Mouse (Mus musculus) MEL (cell line): ENCODE measurements around the gene Olfr1443. TPM values are rescaled to one million over a fixed set of nuclear protein-coding genes. Genes with fewer than 3 reads are reported as not detected.

Experiments used
- DNase-seq: peaks from one replicate; pipeline ENCODE4 v3.0.0; 2011; ENCODE audit warnings: low read depth, low spot score
- H3K27ac ChIP-seq: 2 replicates; pipeline ENCODE4 v1.5.1; 2012; ENCODE audit warnings: low read depth, mild to moderate bottlenecking, control low read depth, low read length, moderate library complexity; ENCODE audit not compliant: control insufficient read depth
- H3K27me3 ChIP-seq, 2 experiments: fragments of 150-350 bp in 1 of 2; sonication (generic) in 1 of 2; 2 replicates each; pipeline ENCODE4 v1.6.1; 2012; ENCODE audit warnings: low read length in 2 of 2, mild to moderate bottlenecking in 2 of 2, improper control_type of control experiment in 1 of 2, moderate library complexity in 1 of 2; ENCODE audit not compliant: insufficient read depth in 2 of 2, control insufficient read depth in 1 of 2
- H3K36me3 ChIP-seq, 2 experiments: 2 replicates each; pipeline ENCODE4 v1.6.1; 2012 to 2014; ENCODE audit warnings: low read length in 2 of 2, improper control_type of control experiment in 1 of 2, inconsistent platforms in 1 of 2, mild to moderate bottlenecking in 1 of 2; ENCODE audit not compliant: insufficient read depth in 2 of 2, control insufficient read depth in 1 of 2
- H3K4me1 ChIP-seq, 2 experiments: fragments of 150-350 bp in 1 of 2; sonication (generic) in 1 of 2; 2 replicates each; pipeline ENCODE4 v1.6.1; 2012; ENCODE audit warnings: low read length in 2 of 2, improper control_type of control experiment in 1 of 2, mild to moderate bottlenecking in 1 of 2; ENCODE audit not compliant: insufficient read depth in 2 of 2, control insufficient read depth in 1 of 2
- H3K4me3 ChIP-seq, 2 experiments: fragments of 150-350 bp in 1 of 2; sonication (generic) in 1 of 2; 2 replicates each; pipeline ENCODE4 v1.5.1; 2012; ENCODE audit warnings: low read depth in 2 of 2, low read length in 2 of 2, mild to moderate bottlenecking in 2 of 2, moderate library complexity in 2 of 2, control low read depth in 1 of 2, improper control_type of control experiment in 1 of 2; ENCODE audit not compliant: control insufficient read depth in 1 of 2, insufficient read depth in 1 of 2
- H3K79me2 ChIP-seq: 2 replicates; pipeline ENCODE4 v1.6.1; 2012; ENCODE audit warnings: mild to moderate bottlenecking, low read length, moderate library complexity; ENCODE audit not compliant: control insufficient read depth, poor library complexity, insufficient read depth
- H3K9ac ChIP-seq: 2 replicates; pipeline ENCODE4 v1.6.1; 2012; ENCODE audit warnings: low read depth, mild to moderate bottlenecking, control low read depth, low read length, moderate library complexity; ENCODE audit not compliant: control insufficient read depth, poor library complexity, severe bottlenecking
- H3K9me3 ChIP-seq: fragments of 150-350 bp; sonication (generic); replicated peaks from 2 replicates; pipeline ENCODE4 v1.6.1; 2012; ENCODE audit warnings: mild to moderate bottlenecking, low read length, improper control_type of control experiment, moderate library complexity; ENCODE audit not compliant: insufficient read depth
- ELF1 ChIP-seq: IDR thresholded peaks from 2 replicates; pipeline ENCODE4 v1.6.1; 2014; ENCODE audit warnings: low read depth, mild to moderate bottlenecking, inconsistent platforms, low read length, improper control_type of control experiment, moderate library complexity
- EP300 ChIP-seq, 2 experiments: IDR thresholded peaks; 2 replicates each; pipeline ENCODE4 v1.6.1; 2011; ENCODE audit warnings: improper control_type of control experiment in 2 of 2, low read length in 2 of 2, low read depth in 1 of 2, mild to moderate bottlenecking in 1 of 2
- GATA1 ChIP-seq: IDR thresholded peaks from 2 replicates; pipeline ENCODE4 v1.6.1; 2011; ENCODE audit warnings: low read depth, low read length, improper control_type of control experiment
- HCFC1 ChIP-seq: IDR thresholded peaks from 2 replicates; pipeline ENCODE4 v1.6.1; 2012; ENCODE audit warnings: low read depth, mild to moderate bottlenecking, inconsistent platforms, low read length, improper control_type of control experiment, moderate library complexity
- JUND ChIP-seq: IDR thresholded peaks from 2 replicates; pipeline ENCODE4 v1.6.1; 2011; ENCODE audit warnings: low read depth, mild to moderate bottlenecking, improper control_type of control experiment, low read length
- MAFK ChIP-seq: IDR thresholded peaks from 2 replicates; pipeline ENCODE4 v1.6.1; 2011; ENCODE audit warnings: low read depth, mild to moderate bottlenecking, low read length, improper control_type of control experiment, borderline replicate concordance
- MAX ChIP-seq: IDR thresholded peaks from 2 replicates; pipeline ENCODE4 v1.6.1; 2011; ENCODE audit warnings: low read length, improper control_type of control experiment
- MEF2A ChIP-seq: IDR thresholded peaks from 2 replicates; pipeline ENCODE4 v1.6.1; 2014; ENCODE audit warnings: low read depth, mild to moderate bottlenecking, inconsistent platforms, low read length, improper control_type of control experiment; ENCODE audit not compliant: poor library complexity, insufficient replicate concordance, severe bottlenecking; ENCODE audit errors: extremely low read depth
- POLR2A ChIP-seq, 2 experiments: IDR thresholded peaks; 2 replicates each; pipeline ENCODE4 v1.6.1; 2011 to 2012; ENCODE audit warnings: low read length in 2 of 2, mild to moderate bottlenecking in 2 of 2, control low read depth in 1 of 2, improper control_type of control experiment in 1 of 2, low read depth in 1 of 2, moderate library complexity in 1 of 2; ENCODE audit not compliant: control insufficient read depth in 1 of 2, insufficient read depth in 1 of 2, poor library complexity in 1 of 2
- POLR2AphosphoS2 ChIP-seq: IDR thresholded peaks from 2 replicates; pipeline ENCODE4 v1.6.1; 2011; ENCODE audit warnings: low read length, improper control_type of control experiment
- RAD21 ChIP-seq: IDR thresholded peaks from 2 replicates; pipeline ENCODE4 v1.6.1; 2011; ENCODE audit warnings: mild to moderate bottlenecking, low read depth, low read length, improper control_type of control experiment
- SIN3A ChIP-seq: IDR thresholded peaks from 2 replicates; pipeline ENCODE4 v1.6.1; 2012; ENCODE audit warnings: low read length, improper control_type of control experiment, inconsistent platforms
- TBP ChIP-seq: IDR thresholded peaks from 2 replicates; pipeline ENCODE4 v1.8.0; 2011; ENCODE audit warnings: low read depth, low read length, improper control_type of control experiment
- TCF12 ChIP-seq: IDR thresholded peaks from 2 replicates; pipeline ENCODE4 v1.6.1; 2014; ENCODE audit warnings: low read depth, mild to moderate bottlenecking, inconsistent platforms, low read length, improper control_type of control experiment, moderate library complexity
- UBTF ChIP-seq: IDR thresholded peaks from 2 replicates; pipeline ENCODE4 v1.6.1; 2012; ENCODE audit warnings: low read depth, mild to moderate bottlenecking, inconsistent platforms, low read length, improper control_type of control experiment, moderate library complexity, borderline replicate concordance; ENCODE audit not compliant: insufficient read depth
- USF1 ChIP-seq: IDR thresholded peaks from 2 replicates; pipeline ENCODE4 v1.6.1; 2014; ENCODE audit warnings: low read depth, mild to moderate bottlenecking, inconsistent platforms, low read length, improper control_type of control experiment, moderate library complexity
- USF2 ChIP-seq, 2 experiments: IDR thresholded peaks; 2 replicates each; pipeline ENCODE4 v1.6.1; 2011 to 2012; ENCODE audit warnings: improper control_type of control experiment in 2 of 2, low read length in 2 of 2, borderline replicate concordance in 1 of 2, inconsistent platforms in 1 of 2, low read depth in 1 of 2, mild to moderate bottlenecking in 1 of 2; ENCODE audit not compliant: insufficient read depth in 1 of 2
- ZC3H11A ChIP-seq: IDR thresholded peaks from 2 replicates; pipeline ENCODE4 v1.6.1; 2012; ENCODE audit warnings: low read depth, mild to moderate bottlenecking, inconsistent platforms, low read length, improper control_type of control experiment
- polyA plus RNA-seq, 2 experiments: library from polyadenylated mRNA; stranded (reverse) in 1 of 2; unstranded in 1 of 2; fragments of >175 nt in 1 of 2; fragments of >200 nt in 1 of 2; gene quantifications; 2 replicates each; pipeline versions ENCODE4 v1.2.1 to v1.2.4; 2012; ENCODE audit warnings: low replicate concordance in 2 of 2, low read depth in 1 of 2; ENCODE audit not compliant: insufficient read length in 2 of 2, insufficient read depth in 1 of 2, missing spikeins in 1 of 2
- total RNA-seq: library from RNA; depleted of rRNA; stranded (reverse); fragments of 300-350 nt; gene quantifications from 2 replicates; pipeline ENCODE4 v1.2.3, GENCODE M21; 2012

Gene Olfr1443
- total and polyA plus RNA-seq, 3 experiments = not detected

DNA sequence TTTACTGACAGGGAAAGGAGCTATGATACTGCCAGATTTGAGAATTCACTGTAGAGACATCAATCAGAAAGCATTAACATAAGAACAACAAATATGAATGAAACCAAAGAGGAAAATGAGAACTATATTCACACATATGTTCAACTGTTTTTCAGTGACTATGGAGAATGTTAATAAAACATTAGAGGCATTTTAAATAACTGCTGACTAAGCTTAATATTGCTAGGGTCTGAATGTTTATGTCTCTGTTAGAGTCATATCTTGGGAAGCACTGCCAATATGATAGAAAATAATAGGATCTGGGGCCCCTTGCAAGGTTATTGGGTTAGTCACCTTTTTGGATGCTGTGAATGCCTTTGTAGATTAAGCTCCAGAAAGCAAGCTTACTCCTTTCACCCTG is 31.1 kb downstream of the Olfr1443 start:
- TF ChIP-seq MAFK = peak; percentile 70; the same call in 1 of the 2 replicates
- TF ChIP-seq HCFC1 = no peak
- TF ChIP-seq, all 39 proteins: peak for 1
- Histone ChIP-seq H3K79me2 (no peaks in the 10 kb centered on the region), H3K4me3 (no peak overlapping the region), H3K36me3 (no peaks in the 10 kb centered on the region), H3K9ac (no peak overlapping the region), H3K27me3 (no peaks in the 10 kb centered on the region; a peak in 1 of 4 replicates), H3K27ac (no peak overlapping the region), H3K4me1 (no peaks in the 10 kb centered on the region), H3K9me3 (no peaks in the 10 kb centered on the region)
- DNase-seq = no peak

DNA sequence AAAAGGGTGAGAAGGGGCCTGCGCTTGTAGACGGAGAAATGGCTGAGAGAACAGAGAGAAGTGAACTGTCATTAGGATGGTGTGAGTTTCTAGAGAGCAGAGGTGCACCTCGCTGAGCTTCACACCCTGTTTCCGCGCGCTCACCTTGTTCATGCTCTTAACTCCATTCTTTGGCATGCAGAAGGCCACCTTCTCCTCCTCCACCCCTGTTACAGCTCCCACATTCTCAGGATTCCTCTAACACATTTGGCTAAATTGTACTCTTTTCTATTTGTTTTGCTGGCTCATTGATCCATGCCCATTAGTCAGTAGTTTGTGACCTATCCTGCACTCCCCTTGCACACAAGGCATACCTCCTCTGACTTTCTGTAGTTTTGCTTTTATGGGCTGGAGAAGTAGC is 41.3 kb downstream of the Olfr1443 start:
- no peak for TF ChIP-seq TBP
- TF ChIP-seq POLR2A (IDR thresholded peaks at IDR 0.05; ENCODE audit: control insufficient read depth in 1 of 2, insufficient read depth in 1 of 2, low read depth in 1 of 2, low read length in 2 of 2, poor library complexity in 1 of 2) = no peak
- no peak for TF ChIP-seq MAFK
- TF ChIP-seq ZC3H11A = no peak
- TF ChIP-seq MAX = no peak
- no peak for TF ChIP-seq RAD21
- TF ChIP-seq GATA1 = no peak
- no peak for TF ChIP-seq USF2 (IDR thresholded peaks at IDR 0.05; ENCODE audit: borderline replicate concordance in 1 of 2, insufficient read depth in 1 of 2, low read depth in 1 of 2, low read length in 2 of 2)
- no peak for TF ChIP-seq POLR2AphosphoS2
- no peak for TF ChIP-seq ELF1
- TF ChIP-seq USF1 = no peak
- no peak for TF ChIP-seq EP300 (IDR thresholded peaks at IDR 0.05; ENCODE audit: low read depth in 1 of 2, low read length in 2 of 2)
- TF ChIP-seq UBTF = no peak
- TF ChIP-seq SIN3A = no peak
- no peak for TF ChIP-seq TCF12
- TF ChIP-seq MEF2A = no peak
- TF ChIP-seq JUND = no peak
- TF ChIP-seq, all 39 proteins: peak for 0
- no peaks in the 10 kb centered on the region for H3K4me1 ChIP-seq
- no peaks in the 10 kb centered on the region for H3K9me3 ChIP-seq
- H3K27ac ChIP-seq = no peak overlapping the region
- no peaks in the 10 kb centered on the region; a peak in 3 of 4 replicates for H3K27me3 ChIP-seq
- H3K36me3 ChIP-seq = no peaks in the 10 kb centered on the region
- no peak overlapping the region for H3K4me3 ChIP-seq
- DNase-seq = no peak
- no peak overlapping the region for H3K9ac ChIP-seq
- no peaks in the 10 kb centered on the region for H3K79me2 ChIP-seq
